Mouse (Mus musculus) adrenal gland, postnatal 10 days (tissue): ENCODE results near the gene Pga5. TPM values are rescaled to one million over a fixed set of nuclear protein-coding genes. Genes with fewer than 3 reads are reported as not detected.
A peak's percentile ranks its signal among the peaks of the same experiment; 100 is the strongest.

Experiments used
- DNase-seq: peaks from one replicate; pipeline ENCODE4 v3.0.0; 2021; ENCODE audit warnings: mixed read lengths
- total RNA-seq, 2 experiments: library from RNA; stranded (reverse); gene quantifications; 2 replicates each; pipeline ENCODE4 v1.2.3; 2021

The Pga5 gene
- total RNA-seq, 2 experiments from 2014 or later: not detected

- DNase-seq: no peak
These were observed 12.8 kb downstream of the Pga5 start for GRCm38 (mm10) chr19:10665093-10665492.

GRCm38 (mm10) chr19:10662665-10663064 is 15.2 kb downstream of the Pga5 start:
- DNase-seq: no peak

GRCm38 (mm10) chr19:10661919-10662318 is 16.0 kb downstream of the Pga5 start:
- DNase-seq: no peak

GRCm38 (mm10) chr19:10661373-10661772 is 16.5 kb downstream of the Pga5 start:
- no peak for DNase-seq

- DNase-seq: no peak
These were observed 19.5 kb downstream of the Pga5 start for GRCm38 (mm10) chr19:10658406-10658805.

GRCm38 (mm10) chr19:10657742-10658141 is 20.1 kb downstream of the Pga5 start:
- DNase-seq: no peak

GRCm38 (mm10) chr19:10656058-10656457 is 21.8 kb downstream of the Pga5 start:
- DNase-seq: no peak

GRCm38 (mm10) chr19:10648156-10648555 is 29.7 kb downstream of the Pga5 start:
- DNase-seq: no peak

- peak; percentile 38 for DNase-seq
These were observed 32.3 kb downstream of the Pga5 start for GRCm38 (mm10) chr19:10645616-10646015.

- no peak for DNase-seq
These were observed 37.1 kb downstream of the Pga5 start for GRCm38 (mm10) chr19:10640589-10641378.

GRCm38 (mm10) chr19:10640080-10640479 is 37.8 kb downstream of the Pga5 start:
- DNase-seq: no peak

GRCm38 (mm10) chr19:10637840-10638239 is 40.0 kb downstream of the Pga5 start:
- no peak for DNase-seq

- peak; percentile 74 for DNase-seq
These were observed 43.0 kb downstream of the Pga5 start for GRCm38 (mm10) chr19:10634872-10635318.

- peak; percentile 65 for DNase-seq
These were observed 43.6 kb downstream of the Pga5 start, which contains the start of gene Vwce for GRCm38 (mm10) chr19:10634106-10634871. TSS of gene Vwce (plus strand) at chr19:10634213.

Other genes with a start within 250 kb of the Pga5 start
- 1 to 10 TPM; 3.4 to 4.7 TPM for gene Lrrc10b, start 220.6 kb downstream of the Pga5 start, total RNA-seq
- gene Ppp1r32, start 195.1 kb downstream of the Pga5 start, total RNA-seq: under 1 TPM; 0.63 to 0.94 TPM
- gene Cpsf7, start 152.8 kb downstream of the Pga5 start, total RNA-seq: 10 to 100 TPM; 50.0 to 69.4 TPM
- gene Sdhaf2, start 151.9 kb downstream of the Pga5 start, total RNA-seq: 10 to 100 TPM; 52.5 to 60.1 TPM
- gene Tmem216, start 121.8 kb downstream of the Pga5 start, total RNA-seq: 10 to 100 TPM; 11.5 to 16.7 TPM
- gene Cyb561a3, start 100.9 kb downstream of the Pga5 start, total RNA-seq: 10 to 100 TPM; 17.9 to 21.6 TPM
- gene Tmem138, start 100.7 kb downstream of the Pga5 start, total RNA-seq: 1 to 10 TPM; 8.6 to 8.7 TPM
- gene Ddb1, start 72.7 kb downstream of the Pga5 start, total RNA-seq: 100 to 1,000 TPM; 252 to 259 TPM
- 10 to 100 TPM; 32.0 to 64.7 TPM for gene Tkfc, start 72.4 kb downstream of the Pga5 start, total RNA-seq
- gene Vwce, start 43.9 kb downstream of the Pga5 start, total RNA-seq: 1 to 10 TPM; 1.9 to 3.2 TPM
- 10 to 100 TPM; 18.9 to 21.5 TPM for gene Vps37c, start 10.7 kb upstream of the Pga5 start, total RNA-seq
- gene Cd5, start 60.9 kb upstream of the Pga5 start, total RNA-seq: 1 to 10 TPM; 2.5 to 2.8 TPM
- gene Cd6, start 152.0 kb upstream of the Pga5 start, total RNA-seq: 1 to 10 TPM; 2.3 to 4.1 TPM
- 1 to 10 TPM; 3.2 to 3.5 TPM for gene Slc15a3, start 161.7 kb upstream of the Pga5 start, total RNA-seq
- 10 to 100 TPM; 22.3 to 23.1 TPM for gene Tmem132a, start 191.9 kb upstream of the Pga5 start, total RNA-seq
- gene Tmem109, start 203.9 kb upstream of the Pga5 start, total RNA-seq: 10 to 100 TPM; 84.0 to 93.2 TPM
- 100 to 1,000 TPM; 124 to 163 TPM for gene Prpf19, start 217.2 kb upstream of the Pga5 start, total RNA-seq
- not detected for gene Zp1, start 242.6 kb upstream of the Pga5 start, total RNA-seq